Mouse (Mus musculus) stomach, embryonic 14.5 days (tissue): Measurements from ENCODE around the gene Ciita. TPM values are rescaled to one million over a fixed set of nuclear protein-coding genes. Genes with fewer than 3 reads are reported as not detected.
A peak's percentile ranks its signal among the peaks of the same experiment; 100 is the strongest.

Experiments
- ATAC-seq: fragments of 200-750 bp; cut with Nextera tagmentation; 2 replicates; pipeline ENCODE4 v1.8.0; 2017; ENCODE audit warnings: low read depth, moderate TSS enrichment; ENCODE audit not compliant: insufficient number of reproducible peaks, insufficient read depth, low FRiP score
- H3K27ac ChIP-seq: fragments of 300-500 bp; sonication (generic); 2 replicates; pipeline ENCODE4 v1.5.1; 2014; ENCODE audit warnings: mild to moderate bottlenecking, low read length, moderate library complexity, mixed read lengths
- H3K27me3 ChIP-seq: fragments of 300-500 bp; sonication (generic); 2 replicates; pipeline ENCODE4 v1.6.1; 2014; ENCODE audit warnings: low read length, control low read depth, mixed read lengths; ENCODE audit not compliant: control insufficient read depth, insufficient read depth
- H3K36me3 ChIP-seq: fragments of 300-500 bp; sonication (generic); 2 replicates; pipeline ENCODE4 v1.6.1; 2014; ENCODE audit warnings: mild to moderate bottlenecking, control low read depth, low read length, moderate library complexity, mixed read lengths; ENCODE audit not compliant: control insufficient read depth, insufficient read depth
- H3K4me1 ChIP-seq: fragments of 300-500 bp; sonication (generic); 2 replicates; pipeline ENCODE4 v1.6.1; 2014; ENCODE audit warnings: low read length, control low read depth, mixed read lengths; ENCODE audit not compliant: control insufficient read depth, insufficient read depth
- H3K4me2 ChIP-seq: fragments of 300-500 bp; sonication (generic); replicated peaks from 2 replicates; pipeline ENCODE4 v1.6.1; 2014; ENCODE audit warnings: low read depth, low read length, control low read depth
- H3K4me3 ChIP-seq: fragments of 300-500 bp; sonication (generic); 2 replicates; pipeline ENCODE4 v1.5.1; 2014; ENCODE audit warnings: low read depth, low read length, control low read depth
- H3K9ac ChIP-seq: fragments of 300-500 bp; sonication (generic); replicated peaks from 2 replicates; pipeline ENCODE4 v1.6.1; 2014; ENCODE audit warnings: low read depth, mild to moderate bottlenecking, control low read depth, low read length, moderate library complexity, mixed read lengths
- H3K9me3 ChIP-seq: fragments of 300-500 bp; sonication (generic); 2 replicates; pipeline ENCODE4 v1.6.1; 2016; ENCODE audit warnings: low read depth, low read length, control low read depth; ENCODE audit not compliant: control insufficient read depth
- WGBS: fragments of 180-500 bp; shearing (Covaris S2); extraction: QIAGEN DNeasy Blood & Tissue Kit; methylation state at CpG from one replicate; pipeline ENCODE4 v1.1.7; 2014; 5-methylcytosine and 5-hydroxymethylcytosine counted together
- polyA plus RNA-seq: library from polyadenylated mRNA; unstranded; fragments of >200 nt; fragmentation: Nextera tagmentation; extraction: Ambion mirVana; gene quantifications from 2 replicates; pipeline ENCODE4 v1.2.1, GENCODE M21; 2014

The Ciita gene
- polyA plus RNA-seq, 1 experiment from 2014 or later, result 0.42 TPM

GRCm38 (mm10) chr16:10482343-10482742 is 2.5 kb downstream of the Ciita start:
- Histone ChIP-seq H3K36me3 (no peaks in the 10 kb centered on the region), H3K9ac (no peak overlapping the region), H3K4me1 (no peaks in the 10 kb centered on the region), H3K27ac (no peak overlapping the region), H3K9me3 (no peaks in the 10 kb centered on the region), H3K4me2 (no peak overlapping the region), H3K27me3 (no peaks in the 10 kb centered on the region), H3K4me3 (no peak overlapping the region)
- no peak for ATAC-seq
- 64% methylated on average over 4 of the region's 4 CpGs for WGBS

GRCm38 (mm10) chr16:10486993-10487392 is 7.1 kb downstream of the Ciita start:
- no peak overlapping the region for H3K4me2 ChIP-seq
- H3K4me1 ChIP-seq, result peaks cover 6% of the 10 kb centered on the region; the same call in 1 of the 2 replicates
- H3K27me3 ChIP-seq, result no peaks in the 10 kb centered on the region
- no peak overlapping the region for H3K9ac ChIP-seq
- H3K9me3 ChIP-seq, result no peaks in the 10 kb centered on the region
- no peak for ATAC-seq
- H3K4me3 ChIP-seq, result no peak overlapping the region
- no peak overlapping the region for H3K27ac ChIP-seq
- no peaks in the 10 kb centered on the region for H3K36me3 ChIP-seq
- WGBS, result 64% methylated on average over 3 of the region's 3 CpGs

DNA sequence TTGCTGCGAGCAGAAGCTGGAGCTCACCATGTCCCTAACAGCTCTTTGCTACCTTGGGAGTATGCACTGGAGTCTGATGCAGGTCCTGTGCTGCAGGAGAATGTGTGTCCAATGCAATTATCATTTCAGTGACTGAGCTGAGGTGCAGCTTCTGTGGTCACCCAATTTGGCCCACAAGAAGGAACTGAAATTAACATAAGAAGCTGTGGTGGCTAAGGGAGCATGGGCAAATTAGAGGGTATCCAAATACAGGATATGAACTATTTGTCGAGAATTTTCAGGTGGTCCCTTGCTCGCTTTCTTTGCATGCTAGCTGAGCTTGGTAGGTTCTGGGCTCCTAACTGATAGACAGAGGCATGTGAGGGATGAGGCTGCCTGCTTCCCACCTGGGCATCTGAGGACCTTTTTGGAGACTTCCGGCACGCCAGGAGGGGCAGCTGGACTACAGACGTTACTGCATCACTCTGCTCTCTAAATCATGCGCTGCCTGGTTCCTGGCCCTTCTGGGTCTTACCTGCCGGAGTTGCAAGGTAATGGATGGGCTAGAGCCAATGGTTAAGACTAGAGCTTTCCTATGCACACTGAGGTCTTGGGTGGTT is 8.1 kb downstream of the Ciita start:
- H3K9me3 ChIP-seq, result no peaks in the 10 kb centered on the region
- no peak overlapping the region for H3K4me2 ChIP-seq
- H3K27me3 ChIP-seq, result no peaks in the 10 kb centered on the region
- no peak for ATAC-seq
- no peak overlapping the region for H3K4me3 ChIP-seq
- peaks cover 6% of the 10 kb centered on the region; the same call in 1 of the 2 replicates for H3K4me1 ChIP-seq
- 86% methylated on average over 8 of the region's 8 CpGs for WGBS
- H3K27ac ChIP-seq, result no peak overlapping the region
- H3K9ac ChIP-seq, result no peak overlapping the region
- no peaks in the 10 kb centered on the region for H3K36me3 ChIP-seq

DNA sequence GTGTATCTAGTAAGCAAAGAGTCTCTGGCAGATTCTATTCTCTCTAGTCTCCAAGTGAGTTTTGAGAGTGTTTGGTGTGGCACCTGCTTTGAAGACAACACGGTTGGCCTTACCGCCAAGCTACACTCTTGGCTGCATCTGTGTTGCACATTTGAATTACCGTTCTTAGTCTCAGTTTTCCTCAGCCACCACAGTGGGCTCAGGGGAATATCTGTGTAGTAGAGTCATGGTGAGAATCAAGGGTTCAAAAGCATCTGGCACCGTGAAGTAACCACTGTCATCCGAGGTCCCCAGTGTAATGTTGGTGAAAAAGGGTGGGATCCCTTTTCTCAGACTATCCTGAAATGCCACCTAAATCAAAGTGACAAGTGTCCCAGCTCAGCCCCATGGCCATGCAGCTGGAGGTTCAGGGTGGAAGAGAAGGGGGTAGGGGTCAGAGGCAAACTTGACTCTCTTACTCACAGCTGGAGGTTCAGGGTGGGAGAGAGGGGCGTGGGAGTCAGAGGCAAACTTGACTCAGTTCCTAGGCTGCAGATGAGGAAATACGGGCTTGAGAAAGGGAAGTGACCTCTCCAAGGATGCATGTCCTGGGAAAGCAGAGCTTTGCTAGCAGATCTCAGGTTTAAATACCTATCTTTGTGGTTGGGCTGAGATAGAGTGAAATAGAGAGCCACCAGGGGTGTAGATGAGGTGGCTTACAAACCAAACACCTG is 9.1 kb downstream of the Ciita start:
- whole genome bisulfite sequencing, result 79% methylated on average over 7 of the region's 7 CpGs
- ATAC-seq, result no peak
- H3K4me2 ChIP-seq, result no peak overlapping the region

GRCm38 (mm10) chr16:10489483-10489882 is 9.6 kb downstream of the Ciita start:
- 5% methylated on average over 9 of the region's 9 CpGs for WGBS
- Histone ChIP-seq H3K27me3 (no peaks in the 10 kb centered on the region), H3K4me2 (peak overlapping the region; percentile 32; the same call in 1 of the 2 replicates), H3K4me1 (peaks cover 6% of the 10 kb centered on the region; the same call in 1 of the 2 replicates), H3K36me3 (no peaks in the 10 kb centered on the region), H3K4me3 (0 out of 2 replicates have a peak overlapping the region, but pooled peaks have one; percentile 11), H3K9me3 (no peaks in the 10 kb centered on the region), H3K27ac (no peak overlapping the region), H3K9ac (no peak overlapping the region)
- no peak for ATAC-seq

More for the DNA sequence above, 9.1 kb downstream of the Ciita start:
- H3K27me3 ChIP-seq, result no peaks in the 10 kb centered on the region
- no peaks in the 10 kb centered on the region for H3K36me3 ChIP-seq
- no peak overlapping the region for H3K27ac ChIP-seq
- H3K4me3 ChIP-seq, result no peak overlapping the region
- H3K9me3 ChIP-seq, result no peaks in the 10 kb centered on the region
- H3K9ac ChIP-seq, result no peak overlapping the region
- H3K4me1 ChIP-seq, result peaks cover 6% of the 10 kb centered on the region; the same call in 1 of the 2 replicates

GRCm38 (mm10) chr16:10489904-10490457 is 10.1 kb downstream of the Ciita start:
- Histone ChIP-seq H3K9me3 (no peaks in the 10 kb centered on the region), H3K4me2 (peak overlapping the region; percentile 32; the same call in 1 of the 2 replicates), H3K27me3 (no peaks in the 10 kb centered on the region), H3K4me1 (peaks cover 6% of the 10 kb centered on the region; the same call in 1 of the 2 replicates), H3K36me3 (no peaks in the 10 kb centered on the region), H3K4me3 (0 out of 2 replicates have a peak overlapping the region, but pooled peaks have one; percentile 11), H3K9ac (no peak overlapping the region), H3K27ac (no peak overlapping the region)
- WGBS, result 15% methylated on average over 14 of the region's 14 CpGs
- no peak for ATAC-seq

- no peaks in the 10 kb centered on the region for H3K36me3 ChIP-seq
- no peaks in the 10 kb centered on the region for H3K9me3 ChIP-seq
- H3K4me2 ChIP-seq, result no peak overlapping the region
- WGBS, result 78% methylated on average over 18 of the region's 18 CpGs
- H3K4me3 ChIP-seq, result no peak overlapping the region
- H3K4me1 ChIP-seq, result peaks cover 6% of the 10 kb centered on the region; the same call in 1 of the 2 replicates
- H3K9ac ChIP-seq, result no peak overlapping the region
- no peak overlapping the region for H3K27ac ChIP-seq
- ATAC-seq, result no peak
- no peaks in the 10 kb centered on the region for H3K27me3 ChIP-seq
These were observed 10.8 kb downstream of the Ciita start for GRCm38 (mm10) chr16:10490503-10491150.

- no peak for ATAC-seq
- H3K4me3 ChIP-seq, result no peak overlapping the region
- H3K27ac ChIP-seq, result no peak overlapping the region
- no peaks in the 10 kb centered on the region for H3K27me3 ChIP-seq
- H3K4me1 ChIP-seq, result peaks cover 6% of the 10 kb centered on the region; the same call in 1 of the 2 replicates
- H3K9ac ChIP-seq, result no peak overlapping the region
- H3K4me2 ChIP-seq, result no peak overlapping the region
- no peaks in the 10 kb centered on the region for H3K9me3 ChIP-seq
- no peaks in the 10 kb centered on the region for H3K36me3 ChIP-seq
- WGBS, result 83% methylated on average over 4 of the region's 4 CpGs
These were observed 11.9 kb downstream of the Ciita start for GRCm38 (mm10) chr16:10491716-10492115.
